Mouse (Mus musculus): ENCODE data around the gene Plppr3.

Plppr3 gene

DNA sequence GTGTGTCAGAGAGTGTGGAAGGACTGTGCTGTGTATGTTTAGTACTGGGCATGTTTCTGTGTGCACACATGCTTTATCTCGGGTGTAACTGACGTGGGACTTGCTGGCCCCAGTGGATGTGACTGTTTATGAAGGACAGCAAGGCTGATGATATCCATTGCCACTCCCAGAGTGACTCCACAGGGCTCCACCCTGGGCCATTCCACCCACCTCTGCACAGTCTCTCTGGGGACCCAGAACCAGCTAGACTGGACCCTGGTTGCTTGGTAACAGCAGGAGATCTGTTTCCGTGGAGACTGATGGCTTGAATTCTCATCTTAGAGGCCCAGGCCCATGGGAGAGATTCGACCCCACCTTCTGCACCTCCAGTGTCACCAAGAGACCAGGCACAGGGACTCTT is 56.2 kb downstream of the Plppr3 start:
- DNase-seq (ENCODE audit: low spot score), result no peak

DNA sequence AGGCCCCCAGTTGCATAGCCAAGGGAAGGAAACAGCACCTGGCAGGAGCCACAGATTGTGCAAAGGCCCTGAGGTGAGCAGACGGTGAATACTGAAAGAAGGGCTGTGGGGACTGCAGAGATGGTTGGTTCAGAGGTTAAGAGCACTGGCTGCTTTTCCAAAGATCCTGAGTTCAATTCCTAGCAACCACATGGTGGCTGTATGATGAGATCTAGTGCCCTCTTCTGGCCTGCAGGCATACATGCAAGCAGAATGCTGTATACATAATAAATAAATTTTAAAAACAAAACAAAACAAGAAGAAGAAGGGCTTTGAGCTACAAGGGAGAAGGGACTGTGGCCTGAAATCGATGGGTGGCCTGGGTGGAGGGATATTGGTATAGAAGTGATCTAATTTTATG is 57.3 kb downstream of the Plppr3 start:
- no peak for DNase-seq (ENCODE audit: low spot score)

DNA sequence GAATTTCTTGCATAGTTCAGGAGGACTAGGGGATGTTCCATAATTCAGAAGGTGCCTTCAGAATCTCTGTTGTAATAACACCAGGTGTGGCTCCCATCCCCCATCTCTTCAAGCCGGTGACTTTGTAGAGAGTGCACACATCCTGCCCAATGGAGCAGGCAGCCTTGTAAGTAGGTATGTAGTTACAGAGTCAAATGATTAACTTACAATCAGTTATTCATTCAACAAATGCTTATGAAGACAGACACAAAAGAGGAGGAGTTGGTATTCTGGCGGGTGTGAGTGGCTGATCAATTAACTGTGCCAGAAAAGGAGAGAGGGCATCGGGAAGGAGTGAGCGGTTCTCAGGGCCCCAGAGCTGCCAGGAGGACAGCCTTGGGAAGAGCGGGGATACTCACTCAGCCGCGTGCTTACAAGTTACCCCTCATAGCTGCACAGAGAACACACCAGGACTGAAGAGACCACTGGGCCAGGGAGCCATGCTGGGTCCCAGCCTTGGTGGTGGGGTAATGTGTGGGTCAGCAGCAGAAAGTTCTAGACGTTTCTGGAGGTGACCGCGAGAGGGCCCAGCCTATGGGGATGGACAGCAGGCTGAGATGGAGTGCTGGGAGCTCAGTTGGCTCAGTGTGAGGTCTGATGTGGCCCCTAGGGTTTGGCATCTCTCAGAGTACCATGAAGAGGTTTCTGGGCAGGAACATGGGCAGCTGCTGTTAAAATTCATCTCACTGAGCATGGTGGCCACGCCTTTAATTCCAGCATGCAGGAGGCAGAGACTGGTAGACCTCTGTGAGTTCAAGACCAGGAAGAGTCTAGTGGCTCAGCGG is 58.6 kb downstream of the Plppr3 start:
- DNase-seq (ENCODE audit: low spot score), result no peak

GRCm38 (mm10) chr10:79814271-79814842 is 60.1 kb downstream of the Plppr3 start:
- no peak for DNase-seq (ENCODE audit: low spot score)

- DNase-seq (ENCODE audit: low spot score), result peak; percentile 93
Observed at GRCm38 (mm10) chr10:79811736-79812637, 62.4 kb downstream of the Plppr3 start.

Data from testis, postnatal 10 days (tissue).